Mouse (Mus musculus): ENCODE measurements around the gene Fam19a3. TPM values are rescaled to one million over a fixed set of nuclear protein-coding genes. Genes with fewer than 3 reads are reported as not detected.

Gene Fam19a3
- total RNA-seq, 2 experiments from 2014 or later = 2.5 to 3.0 TPM

- intact Hi-C loops (cut with DNase I) = no loop called here
- DNase-seq (ENCODE audit: low spot score) = peak; percentile 92
Measured at GRCm38 (mm10) chr3:104793871-104794828, 12.5 kb upstream of the Fam19a3 start.

DNA sequence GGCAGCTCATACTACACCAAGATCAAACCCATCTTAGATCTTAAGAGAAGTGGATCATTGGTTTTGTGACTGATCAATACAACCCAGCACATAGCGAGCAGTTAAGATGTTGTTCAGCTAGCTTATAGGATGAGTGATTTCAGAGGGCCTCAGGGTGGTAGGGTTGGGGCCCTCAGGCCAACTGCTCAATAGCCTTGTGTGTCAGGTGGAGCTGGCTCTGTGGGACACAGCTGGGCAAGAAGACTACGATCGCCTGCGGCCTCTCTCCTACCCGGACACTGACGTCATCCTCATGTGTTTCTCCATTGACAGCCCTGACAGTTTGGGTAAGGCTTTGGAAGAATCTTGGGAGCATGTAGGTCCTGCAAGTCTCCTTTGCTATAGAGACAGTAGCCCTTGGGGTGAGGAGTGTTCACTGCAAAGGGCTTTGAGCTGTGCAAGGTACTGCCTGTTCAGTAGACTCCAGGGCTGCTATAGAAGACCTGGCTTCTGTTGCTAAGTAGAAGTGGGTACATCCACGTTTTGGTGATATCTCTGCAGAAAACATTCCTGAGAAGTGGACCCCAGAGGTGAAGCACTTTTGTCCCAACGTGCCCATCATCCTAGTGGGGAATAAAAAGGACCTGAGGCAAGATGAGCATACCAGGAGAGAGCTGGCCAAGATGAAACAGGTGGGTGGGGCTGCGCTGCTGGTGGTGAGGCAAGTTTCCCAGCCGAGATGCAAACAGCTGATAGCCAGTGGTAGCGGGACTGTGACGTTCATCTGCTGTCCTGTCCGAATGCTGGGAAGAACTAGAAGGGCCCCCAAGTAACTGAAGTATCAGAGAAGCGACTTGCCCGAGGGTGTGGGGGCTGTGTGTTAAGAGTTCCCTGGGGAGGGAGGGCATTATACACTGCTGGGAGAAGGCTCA is 11.0 kb upstream of the Fam19a3 start:
- intact Hi-C loops (cut with DNase I) = no loop called here
- no peak for DNase-seq (ENCODE audit: low spot score)

DNA sequence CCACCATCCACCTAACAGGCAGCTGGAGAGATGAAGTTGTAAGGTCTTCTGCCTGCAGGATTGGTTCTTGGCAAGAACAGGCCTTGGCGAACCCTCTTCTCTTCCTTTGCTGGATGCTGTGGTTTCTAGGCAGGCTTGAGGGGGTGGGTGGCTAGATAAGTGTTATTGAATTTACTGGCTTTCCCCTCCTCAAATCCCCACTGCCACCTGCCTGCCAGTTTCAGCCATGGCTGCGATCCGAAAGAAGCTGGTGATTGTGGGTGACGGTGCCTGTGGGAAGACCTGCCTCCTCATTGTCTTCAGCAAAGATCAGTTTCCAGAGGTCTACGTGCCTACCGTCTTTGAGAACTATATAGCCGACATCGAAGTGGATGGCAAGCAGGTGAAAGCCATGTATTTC is 10.0 kb upstream of the Fam19a3 start:
- DNase-seq (ENCODE audit: low spot score) = no peak
- intact Hi-C loops (cut with DNase I) = no loop called here

DNA sequence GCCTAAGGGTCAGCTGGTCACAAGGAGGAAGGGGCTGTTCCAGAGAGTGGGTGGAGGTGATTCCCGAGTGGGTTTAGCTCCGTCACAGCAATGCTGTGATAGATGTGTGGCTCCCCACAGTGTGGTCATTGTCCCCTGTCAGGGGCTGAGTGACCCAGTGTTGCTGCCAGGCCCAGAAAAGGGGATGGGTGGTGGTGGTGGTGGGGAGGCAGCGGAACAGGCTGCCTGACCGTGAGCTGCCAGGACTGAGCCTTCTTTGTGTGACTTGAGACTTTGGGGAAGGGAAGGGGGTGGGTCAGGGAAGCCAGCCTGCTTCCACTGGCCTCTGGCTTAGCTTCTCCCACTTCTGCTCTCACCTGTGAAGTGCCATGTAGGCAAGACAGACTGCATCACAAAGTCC is 9.4 kb upstream of the Fam19a3 start:
- DNase-seq (ENCODE audit: low spot score) = no peak
- intact Hi-C loops (cut with DNase I) = no loop called here

- no peak for DNase-seq (ENCODE audit: low spot score)
- intact Hi-C loops (cut with DNase I) = no loop called here
Measured at GRCm38 (mm10) chr3:104790401-104790937, 8.8 kb upstream of the Fam19a3 start.

DNA sequence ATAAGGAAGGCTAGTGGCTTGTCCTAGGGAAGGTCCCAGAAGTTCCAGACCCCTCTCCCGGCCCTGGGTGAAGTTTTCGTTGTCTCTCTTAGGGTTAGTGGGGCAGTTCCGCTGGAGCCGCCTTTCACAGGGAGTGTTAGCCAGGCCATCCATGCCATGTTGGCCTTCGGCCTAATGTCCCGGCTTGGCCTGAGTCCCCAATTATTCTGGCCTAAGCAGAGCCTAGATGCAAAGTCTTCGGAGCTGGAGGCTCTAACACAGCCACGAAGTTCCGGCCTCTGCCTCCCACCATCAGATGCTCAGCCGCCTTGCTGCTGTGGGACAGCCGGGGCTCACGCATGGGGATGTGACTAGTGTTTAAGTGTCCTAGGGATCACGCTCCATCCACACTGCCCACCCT is 8.2 kb upstream of the Fam19a3 start:
- no peak for DNase-seq (ENCODE audit: low spot score)
- intact Hi-C loops (cut with DNase I) = loop anchor here (2.0 to 5.0 kb wide), 3 partner anchors 29 to 267 kb away; partner anchors contain the start of genes Capza1, Mov10 and St7l

- DNase-seq (ENCODE audit: low spot score) = no peak
- intact Hi-C loops (cut with DNase I) = loop anchor here (2.0 to 5.0 kb wide), 3 partner anchors 30 to 268 kb away; partner anchors contain the start of genes Capza1, Mov10 and St7l
Measured at GRCm38 (mm10) chr3:104789312-104789605, 7.6 kb upstream of the Fam19a3 start.

GRCm38 (mm10) chr3:104788561-104789311 is 7.1 kb upstream of the Fam19a3 start:
- peak; percentile 78 for DNase-seq (ENCODE audit: low spot score)
- intact Hi-C loops (cut with DNase I) = loop anchor here (2.0 to 5.0 kb wide), 3 partner anchors 30 to 269 kb away; partner anchors contain the start of genes Capza1, Mov10 and St7l

DNA sequence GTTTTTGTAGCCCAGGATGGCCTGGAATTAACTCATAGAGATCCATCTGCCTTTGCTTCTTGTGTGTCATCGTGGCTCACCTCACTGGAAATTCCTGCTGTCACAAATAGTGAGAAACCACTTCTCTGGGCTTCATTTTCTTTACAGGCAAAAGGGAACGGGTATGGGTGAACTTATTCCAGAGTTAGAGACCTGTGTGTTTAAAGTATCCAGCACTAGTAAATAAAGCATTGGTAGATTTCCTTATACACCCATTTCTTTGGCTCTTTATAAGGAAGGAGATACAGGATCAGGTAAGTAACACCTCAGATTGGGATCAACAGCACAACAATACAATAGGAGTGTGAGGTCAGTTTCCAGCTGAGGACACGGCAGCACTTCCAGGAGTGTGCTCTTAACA is 6.4 kb upstream of the Fam19a3 start, which contains the start of gene Rhoc:
TSS of gene Rhoc (plus strand) at position 301 of the 400 bp plus-strand sequence.
- intact Hi-C loops (cut with DNase I) = loop anchor here (2.0 to 5.0 kb wide), 3 partner anchors 31 to 269 kb away; partner anchors contain the start of genes Capza1, Mov10 and St7l
- no peak for DNase-seq (ENCODE audit: low spot score)

DNA sequence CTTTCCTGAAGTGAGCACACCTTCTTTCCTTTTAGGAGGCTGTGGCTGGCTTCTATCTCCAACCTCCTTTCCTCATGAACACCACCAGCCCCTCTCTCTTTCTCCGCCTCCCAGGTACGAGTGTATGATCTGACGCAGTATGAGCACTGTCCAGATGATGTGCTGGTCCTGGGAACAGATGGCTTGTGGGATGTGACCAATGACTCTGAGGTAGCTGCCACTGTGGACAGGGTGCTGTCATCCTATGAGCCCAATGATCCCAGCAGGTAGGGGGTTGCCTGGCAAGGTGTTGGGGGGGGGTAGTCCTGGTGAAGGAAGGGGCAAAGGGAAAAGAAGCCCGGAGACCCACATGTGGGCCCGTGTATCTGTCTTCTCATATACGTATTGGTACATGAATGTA is 3.6 kb upstream of the Fam19a3 start:
- intact Hi-C loops (cut with DNase I) = loop anchor here (5.0 kb wide), 1 partner anchor 272 kb away; no protein-coding TSS in a partner anchor
- no peak for DNase-seq (ENCODE audit: low spot score)

DNA sequence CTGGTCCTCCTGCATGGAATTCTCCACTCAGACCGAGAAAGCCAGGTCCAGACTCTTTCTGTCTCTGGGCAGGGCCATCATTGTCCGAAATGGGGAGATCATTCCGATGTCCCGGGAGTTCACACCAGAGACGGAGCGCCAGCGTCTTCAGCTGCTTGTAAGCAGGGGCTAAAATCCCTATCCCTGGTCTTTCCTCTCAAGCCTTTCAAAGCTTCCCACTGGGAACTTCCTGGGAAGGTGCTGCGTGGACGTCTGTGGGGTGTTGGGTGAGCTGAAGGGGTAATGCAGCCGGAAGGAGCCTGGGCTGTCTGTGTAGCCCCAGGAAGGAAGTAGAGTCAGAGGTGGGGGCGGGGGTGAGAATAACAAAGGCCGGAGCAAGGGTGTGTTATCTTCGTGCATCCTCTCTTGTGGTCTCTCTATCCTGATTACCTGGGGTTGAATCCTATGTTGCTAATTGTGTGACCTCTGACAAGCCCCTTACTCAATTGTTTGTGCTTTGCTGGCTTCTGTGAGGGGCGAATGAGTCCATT is 2.4 kb upstream of the Fam19a3 start:
- no peak for DNase-seq (ENCODE audit: low spot score)
- intact Hi-C loops (cut with DNase I) = no loop called here

GRCm38 (mm10) chr3:104782061-104782681 is 531 bp upstream of the Fam19a3 start:
- peak; percentile 65 for DNase-seq (ENCODE audit: low spot score)
- intact Hi-C loops (cut with DNase I) = no loop called here

DNA sequence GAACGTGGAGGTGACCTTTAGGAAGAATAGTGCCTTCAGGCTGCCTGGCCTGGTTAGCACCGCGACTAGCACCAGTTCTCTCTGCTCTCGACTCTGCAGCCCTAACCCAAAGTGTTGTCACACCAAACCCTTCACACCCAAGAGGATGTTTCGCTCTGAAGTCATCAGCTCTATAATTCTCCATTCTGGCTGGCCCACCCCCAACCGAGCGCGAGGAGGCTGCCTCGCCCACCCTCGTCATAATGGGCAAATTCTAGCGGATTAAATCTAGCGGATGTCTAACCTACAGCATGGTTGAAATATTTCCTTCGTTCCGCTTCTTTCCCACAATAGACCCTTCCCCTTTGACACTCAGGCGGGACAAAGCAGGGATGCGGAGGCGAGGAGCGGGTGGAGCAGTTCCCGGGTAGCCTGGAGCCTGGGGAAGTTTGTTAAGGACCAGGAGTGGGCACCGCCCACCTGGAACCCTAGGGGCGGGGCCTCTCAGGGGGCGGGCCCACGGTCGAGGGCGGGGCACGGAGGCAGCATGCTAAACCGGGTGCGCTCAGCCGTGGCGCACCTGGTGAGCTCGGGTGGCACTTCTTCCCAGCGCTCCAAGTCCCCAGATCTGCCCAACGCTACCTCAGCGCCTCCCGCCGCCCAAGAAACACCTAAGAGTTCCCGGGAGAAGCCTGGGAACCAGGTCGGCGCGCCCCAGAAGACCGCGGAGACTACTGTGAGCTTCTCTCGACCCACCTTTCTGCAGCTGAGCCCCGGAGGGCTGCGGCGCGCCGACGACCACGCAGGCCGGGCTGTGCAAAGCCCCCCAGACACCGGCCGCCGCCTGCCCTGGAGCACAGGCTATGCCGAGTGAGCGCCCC is 849 bp downstream of the Fam19a3 start, which contains the start of gene Ppm1j:
TSS of gene Ppm1j (plus strand) at position 496 of the 860 bp plus-strand sequence.
- intact Hi-C loops (cut with DNase I) = no loop called here
- DNase-seq (ENCODE audit: low spot score) = peak; percentile 72

DNA sequence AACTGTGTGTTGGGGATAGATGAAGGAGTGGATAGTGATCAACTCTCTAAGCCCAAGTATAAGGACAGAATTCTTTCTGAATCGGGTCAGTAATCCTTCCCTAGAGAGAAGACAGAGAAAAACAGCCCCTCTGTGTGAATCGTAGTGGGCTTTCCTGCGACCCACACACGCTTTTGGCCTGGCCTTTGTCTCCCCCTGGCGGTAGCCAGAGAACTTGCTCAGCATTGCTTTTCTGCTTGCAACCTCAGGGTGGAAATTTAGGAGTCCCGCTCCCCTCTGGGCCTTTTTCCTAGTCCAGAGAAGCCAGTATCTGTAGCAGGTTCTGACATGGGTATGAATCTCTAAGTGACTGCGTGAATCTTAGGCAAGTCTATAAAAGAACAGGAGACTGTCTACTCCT is 1.7 kb downstream of the Fam19a3 start:
- intact Hi-C loops (cut with DNase I) = no loop called here
- no peak for DNase-seq (ENCODE audit: low spot score)

GRCm38 (mm10) chr3:104777342-104777741 is 4.3 kb downstream of the Fam19a3 start:
- intact Hi-C loops (cut with DNase I) = loop anchor here (2.0 kb wide), 1 partner anchor 63 kb away; no protein-coding TSS in a partner anchor
- DNase-seq (ENCODE audit: low spot score) = no peak

- intact Hi-C loops (cut with DNase I) = loop anchor here (5.0 kb wide), 2 partner anchors 194 to 289 kb away; no protein-coding TSS in a partner anchor
- no peak for DNase-seq (ENCODE audit: low spot score)
Measured at GRCm38 (mm10) chr3:104773301-104773700, 8.3 kb downstream of the Fam19a3 start.

DNA sequence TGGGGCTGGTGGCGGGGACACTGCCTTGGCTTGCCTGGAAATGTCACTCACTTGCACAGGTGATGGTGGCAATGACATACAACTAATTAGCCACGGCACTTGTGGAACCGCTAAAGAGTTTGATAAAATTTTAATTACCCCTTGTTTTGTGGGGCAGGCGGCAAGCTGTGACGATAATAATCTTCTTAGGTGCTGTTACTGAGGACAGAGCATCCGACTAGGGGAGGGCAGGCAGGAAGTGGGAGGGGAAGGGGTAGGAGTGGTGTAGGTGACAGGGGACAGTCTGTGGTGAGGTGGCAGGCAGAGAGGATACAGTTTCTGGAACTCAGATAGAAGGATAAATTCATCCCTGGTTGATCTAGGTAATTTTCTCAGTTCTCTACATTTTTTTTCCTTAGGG is 10.2 kb downstream of the Fam19a3 start:
- intact Hi-C loops (cut with DNase I) = loop anchor here (5.0 kb wide), 2 partner anchors 196 to 291 kb away; no protein-coding TSS in a partner anchor
- DNase-seq (ENCODE audit: low spot score) = no peak

Measured in heart, postnatal 25 days (tissue).